Mouse (Mus musculus) embryonic facial prominence, embryonic 14.5 days (tissue): ENCODE results near the gene 2200002D01Rik. TPM values are rescaled to one million over a fixed set of nuclear protein-coding genes. Genes with fewer than 3 reads are reported as not detected.

Source experiments
- ATAC-seq: fragments of 200-750 bp; cut with Nextera tagmentation; 2 replicates; pipeline ENCODE4 v1.8.0; 2017; ENCODE audit warnings: low read depth, moderate number of reproducible peaks, moderate TSS enrichment
- DNase-seq: peaks from one replicate; pipeline ENCODE4 v3.0.0-alpha.2; 2015; ENCODE audit warnings: low spot score
- H3K27ac ChIP-seq: fragments of 300-500 bp; sonication (generic); replicated peaks from 2 replicates; pipeline ENCODE4 v1.5.1; 2014; ENCODE audit warnings: low read depth, mild to moderate bottlenecking, low read length, moderate library complexity
- H3K27me3 ChIP-seq: fragments of 300-500 bp; sonication (generic); replicated peaks from 2 replicates; pipeline ENCODE4 v1.6.1; 2014; ENCODE audit warnings: low read length; ENCODE audit not compliant: control insufficient read depth, insufficient read depth
- H3K36me3 ChIP-seq: fragments of 300-500 bp; sonication (generic); 2 replicates; pipeline ENCODE4 v1.6.1; 2014; ENCODE audit warnings: low read length, mixed read lengths; ENCODE audit not compliant: control insufficient read depth, insufficient read depth
- H3K4me1 ChIP-seq: fragments of 300-500 bp; sonication (generic); 2 replicates; pipeline ENCODE4 v1.6.1; 2014; ENCODE audit warnings: antibody characterized with exemption, low read length; ENCODE audit not compliant: control insufficient read depth, insufficient read depth
- H3K4me2 ChIP-seq: fragments of 300-500 bp; sonication (generic); 2 replicates; pipeline ENCODE4 v1.6.1; 2014; ENCODE audit warnings: low read depth, mild to moderate bottlenecking, low read length, moderate library complexity, mixed read lengths
- H3K4me3 ChIP-seq: fragments of 300-500 bp; sonication (generic); 2 replicates; pipeline ENCODE4 v1.5.1; 2014; ENCODE audit warnings: low read depth, mild to moderate bottlenecking, low read length
- H3K9ac ChIP-seq: fragments of 300-500 bp; sonication (generic); 2 replicates; pipeline ENCODE4 v1.6.1; 2014; ENCODE audit warnings: low read depth, mild to moderate bottlenecking, low read length, moderate library complexity, mixed read lengths
- H3K9me3 ChIP-seq: fragments of 300-500 bp; sonication (generic); 2 replicates; pipeline ENCODE4 v1.6.1; 2016; ENCODE audit warnings: low read length; ENCODE audit not compliant: control insufficient read depth
- WGBS: fragments of 180-500 bp; shearing (Covaris S2); extraction: QIAGEN DNeasy Blood & Tissue Kit; methylation state at CpG from one replicate; pipeline ENCODE4 v1.1.7; 2014; 5-methylcytosine and 5-hydroxymethylcytosine counted together
- polyA plus RNA-seq: library from polyadenylated mRNA; unstranded; fragments of >200 nt; fragmentation: Nextera tagmentation; extraction: Ambion mirVana; gene quantifications from 2 replicates; pipeline ENCODE4 v1.2.1, GENCODE M21; 2014

The 2200002D01Rik gene
- 1.9 and 4.3 TPM in 2 replicates for polyA plus RNA-seq

- WGBS: 19% methylated on average over 20 of the region's 20 CpGs
- peak within 1 kb of the TSS; percentile 50 for H3K4me2 ChIP-seq
- H3K4me3 ChIP-seq: peak within 1 kb of the TSS; percentile 21
- H3K9me3 ChIP-seq: no peaks in the 10 kb centered on the region
- H3K4me1 ChIP-seq: no peaks in the 10 kb centered on the region
- DNase-seq (no peak), ATAC-seq (no peak)
- no peak within 1 kb of the TSS for H3K27ac ChIP-seq
- peak within 1 kb of the TSS; percentile 14; the same call in 1 of the 2 replicates for H3K9ac ChIP-seq
- H3K36me3 ChIP-seq: peaks cover 30% of the 10 kb centered on the region
- H3K27me3 ChIP-seq: peaks cover 6% of the 10 kb centered on the region; the same call in 1 of the 2 replicates
These were observed at the start of gene 2200002D01Rik for GRCm38 (mm10) chr7:29248261-29248841. Gene 2200002D01Rik, minus strand, starts transcription at chr7:29248466.

- H3K4me2 ChIP-seq: no peak overlapping the region
- 13% methylated on average over 10 of the region's 10 CpGs for WGBS
- H3K4me1 ChIP-seq: peaks cover 10% of the 10 kb centered on the region; the same call in 1 of the 2 replicates
- DNase-seq: peak; percentile 81
- H3K9ac ChIP-seq: no peak overlapping the region
- no peak overlapping the region for H3K27ac ChIP-seq
- peak; percentile 22; the same call in 1 of the 2 replicates for ATAC-seq
- H3K9me3 ChIP-seq: no peaks in the 10 kb centered on the region
- no peaks in the 10 kb centered on the region for H3K36me3 ChIP-seq
- H3K4me3 ChIP-seq: no peak overlapping the region
- H3K27me3 ChIP-seq: no peaks in the 10 kb centered on the region
These were observed 48.7 kb upstream of the 2200002D01Rik start for GRCm38 (mm10) chr7:29296998-29297397.

GRCm38 (mm10) chr7:29295861-29296647 lies 47.8 kb upstream of the 2200002D01Rik start:
- 78% methylated on average over 22 of the region's 24 CpGs for WGBS

GRCm38 (mm10) chr7:29294111-29294761 lies 46.0 kb upstream of the 2200002D01Rik start:
- no peak overlapping the region for H3K9ac ChIP-seq
- H3K27ac ChIP-seq: no peak overlapping the region
- H3K27me3 ChIP-seq: no peaks in the 10 kb centered on the region
- H3K4me2 ChIP-seq: no peak overlapping the region
- DNase-seq: no peak
- no peak for ATAC-seq
- H3K4me3 ChIP-seq: no peak overlapping the region
- 67% methylated on average over 13 of the region's 13 CpGs for WGBS
- no peaks in the 10 kb centered on the region for H3K36me3 ChIP-seq
- no peaks in the 10 kb centered on the region for H3K9me3 ChIP-seq
- peaks cover 16% of the 10 kb centered on the region; the same call in 1 of the 2 replicates for H3K4me1 ChIP-seq

More at GRCm38 (mm10) chr7:29295861-29296647, 47.8 kb upstream of the 2200002D01Rik start:
- H3K9ac ChIP-seq: no peak overlapping the region
- no peak overlapping the region for H3K4me2 ChIP-seq
- ATAC-seq (no peak), DNase-seq (no peak)
- H3K27ac ChIP-seq: no peak overlapping the region
- no peaks in the 10 kb centered on the region for H3K9me3 ChIP-seq
- H3K4me3 ChIP-seq: no peak overlapping the region
- H3K36me3 ChIP-seq: no peaks in the 10 kb centered on the region
- peaks cover 13% of the 10 kb centered on the region; the same call in 1 of the 2 replicates for H3K4me1 ChIP-seq
- no peaks in the 10 kb centered on the region for H3K27me3 ChIP-seq

GRCm38 (mm10) chr7:29293131-29294065 lies 45.1 kb upstream of the 2200002D01Rik start:
- no peak for ATAC-seq
- H3K36me3 ChIP-seq: no peaks in the 10 kb centered on the region
- H3K27me3 ChIP-seq: no peaks in the 10 kb centered on the region
- DNase-seq: no peak
- H3K4me1 ChIP-seq: peaks cover 16% of the 10 kb centered on the region; the same call in 1 of the 2 replicates
- H3K4me2 ChIP-seq: no peak overlapping the region
- peak overlapping the region; percentile 13; the same call in 1 of the 2 replicates for H3K27ac ChIP-seq
- 33% methylated on average over 19 of the region's 19 CpGs for WGBS
- H3K4me3 ChIP-seq: no peak overlapping the region
- H3K9ac ChIP-seq: peak overlapping the region; percentile 0; the same call in 1 of the 2 replicates
- no peaks in the 10 kb centered on the region for H3K9me3 ChIP-seq

- Histone ChIP-seq H3K9ac (no peak overlapping the region), H3K27ac (peak overlapping the region; percentile 13; the same call in 1 of the 2 replicates), H3K4me2 (no peak overlapping the region; the same call in 1 of the 2 replicates), H3K4me3 (no peak overlapping the region), H3K27me3 (no peaks in the 10 kb centered on the region), H3K36me3 (no peaks in the 10 kb centered on the region), H3K4me1 (peaks cover 16% of the 10 kb centered on the region; the same call in 1 of the 2 replicates), H3K9me3 (no peaks in the 10 kb centered on the region)
- 23% methylated on average over 8 of the region's 8 CpGs for WGBS
- DNase-seq (no peak), ATAC-seq (no peak)
These were observed 44.3 kb upstream of the 2200002D01Rik start for GRCm38 (mm10) chr7:29292458-29293098.

- no peaks in the 10 kb centered on the region for H3K36me3 ChIP-seq
- H3K4me3 ChIP-seq: no peak overlapping the region
- no peaks in the 10 kb centered on the region for H3K9me3 ChIP-seq
- WGBS: 22% methylated on average over 7 of the region's 7 CpGs
- no peak overlapping the region; the same call in 1 of the 2 replicates for H3K4me2 ChIP-seq
- no peak overlapping the region; the same call in 1 of the 2 replicates for H3K27ac ChIP-seq
- DNase-seq: no peak
- ATAC-seq: no peak
- H3K4me1 ChIP-seq: peaks cover 16% of the 10 kb centered on the region; the same call in 1 of the 2 replicates
- H3K27me3 ChIP-seq: no peaks in the 10 kb centered on the region
- peak overlapping the region; percentile 22; the same call in 1 of the 2 replicates for H3K9ac ChIP-seq
These were observed 43.6 kb upstream of the 2200002D01Rik start for GRCm38 (mm10) chr7:29291616-29292457.
